Mouse (Mus musculus) MEL (cell line): ENCODE data around the gene Pigt. TPM values are rescaled to one million over a fixed set of nuclear protein-coding genes. Genes with fewer than 3 reads are reported as not detected.

Experiments
- DNase-seq: peaks from one replicate; pipeline ENCODE4 v3.0.0; 2011; ENCODE audit warnings: low read depth, low spot score
- H3K27ac ChIP-seq: 2 replicates; pipeline ENCODE4 v1.5.1; 2012; ENCODE audit warnings: low read depth, mild to moderate bottlenecking, control low read depth, low read length, moderate library complexity; ENCODE audit not compliant: control insufficient read depth
- H3K27me3 ChIP-seq, 2 experiments: fragments of 150-350 bp in 1 of 2; sonication (generic) in 1 of 2; 2 replicates each; pipeline ENCODE4 v1.6.1; 2012; ENCODE audit warnings: low read length in 2 of 2, mild to moderate bottlenecking in 2 of 2, improper control_type of control experiment in 1 of 2, moderate library complexity in 1 of 2; ENCODE audit not compliant: insufficient read depth in 2 of 2, control insufficient read depth in 1 of 2
- H3K36me3 ChIP-seq, 2 experiments: 2 replicates each; pipeline ENCODE4 v1.6.1; 2012 to 2014; ENCODE audit warnings: low read length in 2 of 2, improper control_type of control experiment in 1 of 2, inconsistent platforms in 1 of 2, mild to moderate bottlenecking in 1 of 2; ENCODE audit not compliant: insufficient read depth in 2 of 2, control insufficient read depth in 1 of 2
- H3K4me1 ChIP-seq, 2 experiments: fragments of 150-350 bp in 1 of 2; sonication (generic) in 1 of 2; 2 replicates each; pipeline ENCODE4 v1.6.1; 2012; ENCODE audit warnings: low read length in 2 of 2, improper control_type of control experiment in 1 of 2, mild to moderate bottlenecking in 1 of 2; ENCODE audit not compliant: insufficient read depth in 2 of 2, control insufficient read depth in 1 of 2
- H3K4me3 ChIP-seq, 2 experiments: fragments of 150-350 bp in 1 of 2; sonication (generic) in 1 of 2; 2 replicates each; pipeline ENCODE4 v1.5.1; 2012; ENCODE audit warnings: low read depth in 2 of 2, low read length in 2 of 2, mild to moderate bottlenecking in 2 of 2, moderate library complexity in 2 of 2, control low read depth in 1 of 2, improper control_type of control experiment in 1 of 2; ENCODE audit not compliant: control insufficient read depth in 1 of 2, insufficient read depth in 1 of 2
- H3K79me2 ChIP-seq: 2 replicates; pipeline ENCODE4 v1.6.1; 2012; ENCODE audit warnings: mild to moderate bottlenecking, low read length, moderate library complexity; ENCODE audit not compliant: control insufficient read depth, poor library complexity, insufficient read depth
- H3K9ac ChIP-seq: 2 replicates; pipeline ENCODE4 v1.6.1; 2012; ENCODE audit warnings: low read depth, mild to moderate bottlenecking, control low read depth, low read length, moderate library complexity; ENCODE audit not compliant: control insufficient read depth, poor library complexity, severe bottlenecking
- H3K9me3 ChIP-seq: fragments of 150-350 bp; sonication (generic); replicated peaks from 2 replicates; pipeline ENCODE4 v1.6.1; 2012; ENCODE audit warnings: mild to moderate bottlenecking, low read length, improper control_type of control experiment, moderate library complexity; ENCODE audit not compliant: insufficient read depth
- E2F4 ChIP-seq: IDR thresholded peaks from 2 replicates; pipeline ENCODE4 v1.6.1; 2011; ENCODE audit warnings: low read depth, low read length, improper control_type of control experiment, borderline replicate concordance
- ELF1 ChIP-seq: IDR thresholded peaks from 2 replicates; pipeline ENCODE4 v1.6.1; 2014; ENCODE audit warnings: low read depth, mild to moderate bottlenecking, inconsistent platforms, low read length, improper control_type of control experiment, moderate library complexity
- ETS1 ChIP-seq: IDR thresholded peaks from 2 replicates; pipeline ENCODE4 v1.6.1; 2012; ENCODE audit warnings: low read depth, mild to moderate bottlenecking, inconsistent platforms, low read length, improper control_type of control experiment, moderate library complexity
- GABPA ChIP-seq: IDR thresholded peaks from 2 replicates; pipeline ENCODE4 v1.6.1; 2012; ENCODE audit warnings: low read depth, mild to moderate bottlenecking, inconsistent platforms, low read length, improper control_type of control experiment, moderate library complexity
- GATA1 ChIP-seq: IDR thresholded peaks from 2 replicates; pipeline ENCODE4 v1.6.1; 2011; ENCODE audit warnings: low read depth, low read length, improper control_type of control experiment
- HCFC1 ChIP-seq: IDR thresholded peaks from 2 replicates; pipeline ENCODE4 v1.6.1; 2012; ENCODE audit warnings: low read depth, mild to moderate bottlenecking, inconsistent platforms, low read length, improper control_type of control experiment, moderate library complexity
- JUND ChIP-seq: IDR thresholded peaks from 2 replicates; pipeline ENCODE4 v1.6.1; 2011; ENCODE audit warnings: low read depth, mild to moderate bottlenecking, improper control_type of control experiment, low read length
- KAT2A ChIP-seq: conservative IDR thresholded peaks from 2 replicates; pipeline ENCODE4 v1.6.1; 2012; ENCODE audit warnings: low read depth, low read length, improper control_type of control experiment, inconsistent platforms
- MEF2A ChIP-seq: IDR thresholded peaks from 2 replicates; pipeline ENCODE4 v1.6.1; 2014; ENCODE audit warnings: low read depth, mild to moderate bottlenecking, inconsistent platforms, low read length, improper control_type of control experiment; ENCODE audit not compliant: poor library complexity, insufficient replicate concordance, severe bottlenecking; ENCODE audit errors: extremely low read depth
- MYC ChIP-seq: IDR thresholded peaks from 2 replicates; pipeline ENCODE4 v1.6.1; 2011; ENCODE audit warnings: low read depth, mild to moderate bottlenecking, low read length, improper control_type of control experiment, moderate library complexity
- POLR2A ChIP-seq, 2 experiments: IDR thresholded peaks; 2 replicates each; pipeline ENCODE4 v1.6.1; 2011 to 2012; ENCODE audit warnings: low read length in 2 of 2, mild to moderate bottlenecking in 2 of 2, control low read depth in 1 of 2, improper control_type of control experiment in 1 of 2, low read depth in 1 of 2, moderate library complexity in 1 of 2; ENCODE audit not compliant: control insufficient read depth in 1 of 2, insufficient read depth in 1 of 2, poor library complexity in 1 of 2
- POLR2AphosphoS5 ChIP-seq: IDR thresholded peaks from 2 replicates; pipeline ENCODE4 v1.6.1; 2012; ENCODE audit warnings: low read depth, borderline replicate concordance, mild to moderate bottlenecking, inconsistent platforms, low read length, moderate library complexity, mixed read lengths
- RCOR1 ChIP-seq: IDR thresholded peaks from 2 replicates; pipeline ENCODE4 v1.6.1; 2012; ENCODE audit warnings: low read depth, mild to moderate bottlenecking, inconsistent platforms, low read length, improper control_type of control experiment
- SIN3A ChIP-seq: IDR thresholded peaks from 2 replicates; pipeline ENCODE4 v1.6.1; 2012; ENCODE audit warnings: low read length, improper control_type of control experiment, inconsistent platforms
- SMC3 ChIP-seq: IDR thresholded peaks from 2 replicates; pipeline ENCODE4 v1.6.1; 2011; ENCODE audit warnings: low read depth, low read length, improper control_type of control experiment
- TAL1 ChIP-seq: IDR thresholded peaks from 2 replicates; pipeline ENCODE4 v1.6.1; 2012; ENCODE audit warnings: mild to moderate bottlenecking, inconsistent platforms, low read length, moderate library complexity, mixed read lengths
- TBP ChIP-seq: IDR thresholded peaks from 2 replicates; pipeline ENCODE4 v1.8.0; 2011; ENCODE audit warnings: low read depth, low read length, improper control_type of control experiment
- UBTF ChIP-seq: IDR thresholded peaks from 2 replicates; pipeline ENCODE4 v1.6.1; 2012; ENCODE audit warnings: low read depth, mild to moderate bottlenecking, inconsistent platforms, low read length, improper control_type of control experiment, moderate library complexity, borderline replicate concordance; ENCODE audit not compliant: insufficient read depth
- USF2 ChIP-seq, 2 experiments: IDR thresholded peaks; 2 replicates each; pipeline ENCODE4 v1.6.1; 2011 to 2012; ENCODE audit warnings: improper control_type of control experiment in 2 of 2, low read length in 2 of 2, borderline replicate concordance in 1 of 2, inconsistent platforms in 1 of 2, low read depth in 1 of 2, mild to moderate bottlenecking in 1 of 2; ENCODE audit not compliant: insufficient read depth in 1 of 2
- ZMIZ1 ChIP-seq: IDR thresholded peaks from 2 replicates; pipeline ENCODE4 v1.6.1; 2012; ENCODE audit warnings: low read depth, mild to moderate bottlenecking, inconsistent platforms, low read length, improper control_type of control experiment, moderate library complexity
- polyA plus RNA-seq, 2 experiments: library from polyadenylated mRNA; stranded (reverse) in 1 of 2; unstranded in 1 of 2; fragments of >175 nt in 1 of 2; fragments of >200 nt in 1 of 2; gene quantifications; 2 replicates each; pipeline versions ENCODE4 v1.2.1 to v1.2.4; 2012; ENCODE audit warnings: low replicate concordance in 2 of 2, low read depth in 1 of 2; ENCODE audit not compliant: insufficient read length in 2 of 2, insufficient read depth in 1 of 2, missing spikeins in 1 of 2
- total RNA-seq: library from RNA; depleted of rRNA; stranded (reverse); fragments of 300-350 nt; gene quantifications from 2 replicates; pipeline ENCODE4 v1.2.3, GENCODE M21; 2012

Pigt gene
- total and polyA plus RNA-seq, 3 experiments, result 39.8 to 115 TPM; not detected in 1

DNA sequence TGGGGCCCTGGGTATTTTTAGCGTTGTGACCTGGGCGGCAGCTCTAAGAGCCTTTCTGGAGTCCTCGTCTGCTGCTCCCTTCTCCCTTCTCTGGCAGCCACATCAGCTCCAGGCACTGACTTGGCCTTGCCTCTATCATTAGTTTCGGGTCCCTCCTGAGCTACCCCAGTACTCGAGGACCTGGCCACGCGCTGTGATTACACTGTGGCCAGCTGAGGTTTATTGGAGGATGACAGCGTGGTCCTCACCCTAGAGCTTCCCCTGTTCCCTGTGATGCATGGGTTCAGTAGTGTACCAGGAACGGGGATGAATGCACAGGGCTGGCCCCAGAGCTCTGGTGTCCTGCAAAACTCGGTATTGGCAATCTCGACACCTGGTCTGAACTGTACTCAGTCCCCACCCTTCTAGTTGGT is 10.2 kb upstream of the Pigt start:
- Histone ChIP-seq H3K36me3 (peaks cover 3 to 4% of the 10 kb centered on the region in 2 experiments), H3K9me3 (no peaks in the 10 kb centered on the region), H3K27ac (no peak overlapping the region), H3K4me3 (peak overlapping the region; percentile 76 to 86; a peak in 3 of 4 replicates), H3K79me2 (peaks cover 4% of the 10 kb centered on the region; the same call in 1 of the 2 replicates), H3K9ac (no peak overlapping the region; the same call in 1 of the 2 replicates), H3K4me1 (peaks cover 4 to 10% of the 10 kb centered on the region in 2 experiments; a peak in 3 of 4 replicates), H3K27me3 (no peaks in the 10 kb centered on the region)
- TF ChIP-seq SMC3, result no peak
- no peak for TF ChIP-seq GATA1
- no peak for TF ChIP-seq JUND
- DNase-seq, result no peak

DNA sequence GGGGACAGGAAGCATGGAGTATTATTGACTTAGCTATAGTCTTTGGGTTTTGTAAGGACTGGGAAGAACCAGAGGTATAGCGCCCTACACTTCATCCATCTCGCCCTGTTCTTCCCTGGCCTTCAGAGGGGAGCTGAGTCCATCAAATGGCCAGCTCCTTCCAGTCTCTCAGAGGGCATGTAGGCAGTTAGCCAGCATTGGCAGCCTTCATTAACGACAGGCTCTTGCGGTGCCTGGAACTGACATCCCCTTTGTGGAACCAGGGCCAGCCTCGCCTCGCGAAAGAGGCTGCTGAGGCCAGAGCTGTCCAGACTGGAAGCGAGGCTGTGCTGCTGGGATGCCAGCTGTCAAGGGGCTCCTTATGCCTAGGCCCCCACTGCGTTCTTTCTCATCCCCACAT is 9.5 kb upstream of the Pigt start:
- peaks cover 4% of the 10 kb centered on the region; the same call in 1 of the 2 replicates for H3K79me2 ChIP-seq
- H3K9me3 ChIP-seq, result no peaks in the 10 kb centered on the region
- H3K4me3 ChIP-seq, result no peak overlapping the region
- H3K27me3 ChIP-seq, result no peaks in the 10 kb centered on the region
- TF ChIP-seq JUND, result no peak
- TF ChIP-seq KAT2A, result no peak
- no peak for TF ChIP-seq TAL1
- TF ChIP-seq TBP, result no peak
- no peak for TF ChIP-seq HCFC1
- no peak for TF ChIP-seq POLR2A (IDR thresholded peaks at IDR 0.05; ENCODE audit: control insufficient read depth in 1 of 2, insufficient read depth in 1 of 2, low read depth in 1 of 2, low read length in 2 of 2, poor library complexity in 1 of 2)
- no peak for TF ChIP-seq MEF2A
- TF ChIP-seq ELF1, result no peak
- TF ChIP-seq SIN3A, result no peak
- TF ChIP-seq GABPA, result no peak
- TF ChIP-seq UBTF, result no peak
- TF ChIP-seq POLR2AphosphoS5, result no peak
- TF ChIP-seq RCOR1, result no peak
- TF ChIP-seq ETS1, result no peak
- TF ChIP-seq MYC, result no peak
- TF ChIP-seq E2F4, result no peak
- no peak for TF ChIP-seq SMC3
- TF ChIP-seq ZMIZ1, result no peak
- TF ChIP-seq USF2 (IDR thresholded peaks at IDR 0.05; ENCODE audit: borderline replicate concordance in 1 of 2, insufficient read depth in 1 of 2, low read depth in 1 of 2, low read length in 2 of 2), result no peak
- H3K27ac ChIP-seq, result no peak overlapping the region
- DNase-seq, result no peak
- no peak overlapping the region for H3K9ac ChIP-seq
- peaks cover 3 to 7% of the 10 kb centered on the region in 2 experiments for H3K36me3 ChIP-seq
- peaks cover 4 to 15% of the 10 kb centered on the region in 2 experiments for H3K4me1 ChIP-seq
